Mouse (Mus musculus) NIH3T3 (cell line): Measurements from ENCODE around the gene Crct1.

ENCODE experiments used
- DNase-seq: peaks from one replicate; pipeline ENCODE4 v3.0.0-alpha.2; 2012; ENCODE audit warnings: low read depth

Crct1 gene

DNA sequence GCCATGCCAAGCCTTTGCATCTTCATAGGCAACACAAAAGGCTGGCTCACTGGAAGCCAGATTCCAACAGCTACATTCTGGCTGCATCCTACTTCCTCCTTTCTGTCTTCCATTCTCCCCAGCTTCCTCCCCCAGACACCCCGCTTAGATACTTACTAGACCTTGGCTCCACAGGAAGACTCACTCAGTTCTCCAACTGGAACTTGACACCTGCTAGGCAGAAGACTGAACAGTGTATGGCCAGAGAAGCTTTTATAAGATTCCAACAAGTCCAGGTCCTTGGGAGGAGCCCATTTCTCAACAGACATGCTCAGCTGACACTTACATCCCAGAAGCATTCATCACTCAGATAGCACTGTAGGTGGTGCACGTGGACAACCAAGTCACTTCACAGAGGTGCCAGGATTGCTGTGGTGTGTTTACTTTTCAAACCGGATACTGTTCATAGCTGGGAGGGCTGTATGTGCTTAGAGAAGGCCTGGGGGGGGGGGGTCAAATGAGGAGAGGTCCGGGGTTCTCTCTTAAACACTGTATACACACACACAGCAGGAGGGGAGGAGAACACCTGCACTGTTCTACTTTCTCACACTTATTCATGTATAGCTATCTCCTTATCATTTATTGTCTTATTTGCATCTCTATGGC is at the start of gene Crct1:
Gene Crct1, minus strand, starts transcription at position 228 of the 645 bp plus-strand sequence.
- no peak for DNase-seq

DNA sequence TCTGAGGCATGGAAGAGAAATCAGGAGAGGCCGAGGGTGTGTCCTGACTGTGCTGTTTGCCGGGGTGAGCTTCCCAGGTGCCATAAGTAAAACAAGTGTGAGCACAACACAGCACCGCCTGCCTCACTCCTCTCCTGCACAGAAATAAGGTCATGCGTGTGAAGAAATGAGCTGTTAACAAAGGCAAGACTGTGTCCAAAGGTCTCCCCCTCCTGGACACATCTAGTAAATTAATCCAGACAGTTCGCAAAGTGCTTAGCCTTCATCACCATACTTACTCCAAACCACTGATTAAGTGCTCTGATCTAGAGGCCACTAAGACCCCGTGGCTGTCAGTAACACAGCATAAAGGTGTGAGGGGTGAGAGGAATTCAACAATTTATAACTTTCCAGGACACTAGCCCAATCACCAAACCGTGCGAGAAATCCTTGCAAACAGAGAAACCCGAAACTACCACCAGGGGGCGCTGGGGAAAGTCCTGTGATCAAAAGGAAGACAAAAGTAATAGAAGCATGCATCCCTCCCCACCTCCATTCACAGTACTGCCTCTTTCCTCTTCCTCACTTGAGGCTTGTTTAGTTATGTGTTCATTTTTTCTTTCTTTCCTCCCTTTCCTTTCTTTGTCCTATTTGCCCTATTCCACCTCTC is 37.5 kb upstream of the Crct1 start:
- peak; percentile 37 for DNase-seq

- no peak for DNase-seq
Measured at GRCm38 (mm10) chr3:93050182-93050581, 34.7 kb upstream of the Crct1 start.

DNA sequence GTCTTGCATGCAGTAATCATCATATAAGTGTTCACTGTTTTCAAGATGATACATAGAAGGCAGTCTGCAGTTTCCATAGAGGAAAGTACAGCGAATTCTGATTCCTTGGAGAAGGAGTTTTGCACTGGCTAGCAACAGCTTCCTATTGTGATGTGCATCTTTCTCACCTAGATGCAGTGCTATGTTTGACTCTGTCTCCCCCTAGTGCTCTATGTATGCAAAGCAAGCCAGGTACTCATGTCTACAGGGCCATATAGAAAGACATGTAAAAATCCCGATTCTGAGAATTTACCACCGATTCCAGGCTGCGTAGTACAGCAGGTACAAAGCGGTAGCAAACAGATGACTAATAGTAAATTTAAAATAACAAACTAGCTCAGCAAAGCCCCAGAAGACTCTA is 16.0 kb upstream of the Crct1 start:
- DNase-seq: peak; percentile 67

DNA sequence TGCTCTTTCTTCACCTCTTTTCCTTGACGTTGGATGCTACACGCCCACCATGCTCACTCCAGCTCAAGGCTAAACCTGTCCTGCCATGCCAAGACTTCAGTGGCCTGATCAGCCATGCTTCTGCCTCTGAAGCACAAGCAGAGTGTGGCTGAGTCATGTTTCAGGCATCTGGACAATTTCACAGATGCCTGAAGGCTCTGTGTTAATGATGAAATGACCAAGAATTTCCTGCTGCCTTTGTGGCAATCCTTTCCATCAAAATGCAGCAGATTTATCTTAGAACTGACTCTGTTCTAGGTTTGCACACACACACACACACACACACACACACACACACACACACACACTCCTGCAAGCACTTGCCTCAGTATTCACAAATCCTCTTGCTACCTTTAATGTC is 10.0 kb upstream of the Crct1 start:
- DNase-seq: peak; percentile 19

- DNase-seq: no peak
Measured at GRCm38 (mm10) chr3:93023411-93024184, 8.1 kb upstream of the Crct1 start.

DNA sequence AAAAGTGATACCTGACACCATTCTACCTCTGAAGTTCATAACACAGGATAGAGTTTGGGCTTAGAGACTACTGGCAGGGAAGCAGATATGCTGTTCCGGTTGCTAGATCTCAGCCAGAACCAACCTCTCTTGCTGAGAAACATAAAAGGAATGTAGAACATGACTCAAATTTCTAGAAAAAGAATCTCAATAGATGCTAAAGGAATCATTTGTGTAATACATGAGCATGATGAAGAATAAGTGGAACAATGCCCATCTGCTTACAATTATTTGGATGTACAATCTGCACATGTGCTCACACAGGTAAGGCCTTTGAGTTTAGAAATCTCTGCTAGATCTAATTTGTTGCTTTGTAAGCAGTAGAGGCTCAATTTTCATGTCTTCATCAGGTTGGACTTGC is 5.7 kb upstream of the Crct1 start:
- no peak for DNase-seq

DNA sequence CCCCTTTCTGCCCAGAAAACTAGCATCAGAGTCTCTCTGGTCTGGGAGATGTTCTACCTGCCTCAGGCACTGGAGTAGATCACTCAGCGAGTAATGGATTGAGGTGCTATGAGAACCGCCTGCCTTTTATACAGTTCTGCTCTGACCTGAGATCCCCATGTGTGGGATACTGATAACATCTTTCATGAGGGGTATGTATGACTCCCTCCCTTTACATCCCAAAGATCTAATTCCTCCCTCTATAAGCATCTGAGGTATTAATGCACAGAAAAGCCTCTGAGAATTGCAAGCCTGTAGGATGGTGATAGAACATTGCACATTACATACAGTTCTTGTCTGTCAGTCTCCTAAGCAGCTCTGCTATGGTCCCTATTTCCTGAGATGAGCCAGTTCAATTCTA is 3.5 kb upstream of the Crct1 start, which contains the start of gene Lce1m:
Gene Lce1m, minus strand, starts transcription at position 101 of the 400 bp plus-strand sequence.
- no peak for DNase-seq

DNA sequence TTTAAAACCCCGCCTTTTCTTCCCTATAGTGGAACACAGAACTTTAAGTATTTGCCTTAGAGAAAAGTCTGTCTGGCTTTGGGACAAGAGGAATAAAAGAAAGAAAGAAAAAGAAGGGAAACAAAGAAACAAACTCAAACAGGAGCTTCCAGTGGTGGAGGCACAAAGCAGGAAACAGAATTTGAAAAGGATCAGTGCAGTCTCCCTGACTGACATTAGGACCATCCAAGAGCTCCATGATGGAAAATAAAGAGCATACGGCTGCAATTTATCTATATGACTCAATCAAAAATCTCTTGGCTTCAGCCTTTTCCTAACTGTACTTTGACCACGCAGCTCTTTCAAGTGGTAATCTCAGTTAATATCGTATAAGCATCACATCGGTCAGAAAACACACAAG is 616 bp downstream of the Crct1 start:
- DNase-seq: no peak

DNA sequence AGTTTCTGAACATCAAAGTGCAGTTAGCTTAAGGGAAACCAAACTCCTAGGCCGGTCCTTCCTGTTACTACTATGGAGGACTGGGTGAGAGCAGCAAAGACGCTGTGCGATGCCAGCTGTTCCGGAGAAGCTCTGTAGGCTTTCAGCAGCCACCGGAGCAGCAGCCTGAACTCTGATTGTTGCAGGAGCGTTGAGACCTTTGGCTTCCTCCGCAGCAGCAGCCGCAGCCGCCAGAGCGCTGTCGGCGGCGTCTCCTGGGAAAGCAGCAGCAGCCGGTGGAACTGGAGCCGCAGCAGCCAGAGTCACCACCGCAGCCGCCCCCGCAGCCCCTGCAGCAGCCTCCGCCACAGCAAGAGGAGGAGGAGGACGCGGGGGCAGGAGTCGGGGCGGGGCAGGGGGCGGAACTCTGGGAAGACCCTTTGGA is 1.1 kb downstream of the Crct1 start:
- peak; percentile 4 for DNase-seq

DNA sequence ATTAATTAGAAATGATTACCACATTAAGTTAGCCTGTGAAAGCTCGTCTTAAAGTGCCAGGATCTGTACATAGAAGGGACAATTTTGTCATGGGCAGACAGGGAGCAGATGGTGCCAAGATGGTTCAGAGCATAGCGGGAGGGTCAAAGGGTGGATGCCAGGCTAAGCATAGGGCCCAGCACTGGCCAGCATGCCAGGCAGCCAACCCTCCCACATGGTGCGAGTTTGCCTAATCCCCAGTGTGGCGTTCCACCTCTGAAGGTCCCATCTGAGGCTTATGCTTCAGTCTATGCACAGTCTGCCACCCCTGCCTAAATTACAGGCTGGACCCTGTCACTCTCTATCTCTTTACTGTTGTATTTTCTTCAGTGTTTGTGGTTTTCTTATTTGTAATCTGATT is 12.6 kb downstream of the Crct1 start:
- DNase-seq: no peak

DNA sequence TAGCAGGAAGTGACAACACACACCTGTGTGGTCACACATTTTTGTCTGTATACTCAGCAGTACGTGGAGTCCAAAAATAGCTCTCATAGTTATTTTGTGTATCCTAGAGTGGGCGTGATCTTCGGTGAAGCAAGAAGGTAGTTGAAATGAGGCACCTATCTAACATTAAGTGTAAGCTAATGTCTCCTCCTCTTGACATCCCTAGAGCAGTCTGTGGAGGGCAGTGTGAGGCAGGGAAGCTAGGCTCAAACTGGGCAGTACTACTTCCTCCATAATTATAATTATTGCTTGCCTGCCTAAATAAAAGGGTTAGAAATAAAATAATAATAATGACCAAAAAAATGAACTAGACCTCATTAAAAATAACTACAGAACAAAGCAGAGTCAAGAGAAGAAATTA is 14.9 kb downstream of the Crct1 start:
- no peak for DNase-seq

GRCm38 (mm10) chr3:92998691-92999090 is 16.8 kb downstream of the Crct1 start:
- DNase-seq: peak; percentile 78

- no peak for DNase-seq
Measured at GRCm38 (mm10) chr3:92991926-92992325, 23.6 kb downstream of the Crct1 start, which contains the start of gene Lce3f. Gene Lce3f, plus strand, starts transcription at chr3:92992226.

DNA sequence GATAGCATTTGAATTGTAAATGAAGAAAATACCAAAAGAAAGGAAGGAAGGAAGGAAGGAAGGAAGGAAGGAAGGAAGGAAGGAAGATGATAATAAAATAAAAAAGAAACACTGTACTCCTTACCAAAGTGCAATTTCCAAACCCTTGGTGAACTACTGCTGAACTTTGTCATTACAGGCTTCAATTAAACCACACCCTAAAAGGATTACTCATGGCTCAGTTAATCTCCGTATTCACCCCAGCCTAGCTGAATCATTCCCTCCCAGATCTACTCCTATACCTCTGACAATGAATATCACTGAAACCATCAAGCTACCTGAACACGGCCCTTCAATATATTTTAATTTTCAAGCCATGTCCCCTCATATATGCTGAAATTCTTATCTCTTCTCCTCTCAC is 37.0 kb downstream of the Crct1 start:
- no peak for DNase-seq

GRCm38 (mm10) chr3:92966761-92967160 is 48.7 kb downstream of the Crct1 start, which contains the start of gene Lce3e:
Gene Lce3e, plus strand, starts transcription at chr3:92967061.
- no peak for DNase-seq
